29 mouse cellular contexts compared by ENCODE assay signal in the genomic region with DNA sequence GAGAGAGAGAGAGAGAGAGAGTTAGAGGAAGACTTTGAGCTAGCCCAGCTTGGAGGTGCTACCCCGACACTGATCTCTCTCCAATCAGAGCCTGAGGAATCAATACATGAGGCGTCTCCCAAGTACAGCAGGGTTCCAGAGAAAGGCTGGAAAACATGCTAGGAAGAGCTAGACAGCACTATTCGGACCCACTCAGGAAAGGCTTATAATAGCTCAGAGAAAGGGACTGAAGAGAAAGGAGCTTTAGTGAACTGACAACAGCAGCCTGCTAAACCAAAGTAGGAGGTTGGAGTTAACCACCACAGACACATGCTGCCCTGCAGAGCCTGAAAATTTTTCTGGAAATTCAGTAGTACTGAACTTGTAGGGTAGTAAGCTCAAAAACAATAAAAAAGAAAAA.
"Had no signal": no experiment of that assay in that cellular context is flagged by ENCODE, and none has a peak within 500 bp of the region (broad histone marks: within the 10 kb centered on the region; RNA-seq: fewer than 3 reads in every experiment).

No protein-coding gene starts in this region.

- H3K27ac ChIP-seq: embryonic facial prominence, embryonic 10.5 days; embryonic facial prominence, embryonic 12.5 days; embryonic facial prominence, embryonic 13.5 days; embryonic facial prominence, embryonic 15.5 days; forebrain, embryonic 10.5 days; forebrain, embryonic 12.5 days; forebrain, embryonic 13.5 days; forebrain, embryonic 15.5 days; gastrocnemius, adult 2 months; heart, adult 2 months; heart, embryonic 10.5 days had no signal

- DNase-seq: cerebellum, adult 8-10 months; cerebellum, adult 9-10 months; cerebellum, adult 9-11 months; cerebellum, postnatal 10 days; cerebellum, postnatal 14 days; cerebellum, postnatal 25 days; cerebellum, postnatal 36 days; embryo, embryonic 11 days; forebrain, postnatal 0 days; gastrocnemius, adult 2 months; gastrocnemius, postnatal 10 days; gastrocnemius, postnatal 14 days; gastrocnemius, postnatal 25 days; gastrocnemius, postnatal 36 days; heart, adult 11 months; heart, adult 18-20 months; heart, adult 2 months had no signal

- ATAC-seq: forebrain, embryonic 13.5 days; forebrain, embryonic 14.5 days; forebrain, embryonic 15.5 days; forebrain, embryonic 16.5 days; forebrain, postnatal 0 days had no signal

- H3K4me3 ChIP-seq: embryonic facial prominence, embryonic 10.5 days; embryonic facial prominence, embryonic 12.5 days; embryonic facial prominence, embryonic 13.5 days; embryonic facial prominence, embryonic 15.5 days; erythroblast, embryonic 14.5 days; forebrain, embryonic 10.5 days; forebrain, embryonic 12.5 days; forebrain, embryonic 13.5 days; forebrain, embryonic 15.5 days; gastrocnemius, adult 2 months; heart, adult 2 months; heart, embryonic 10.5 days had no signal

- H3K4me1 ChIP-seq: embryonic facial prominence, embryonic 10.5 days; embryonic facial prominence, embryonic 12.5 days; embryonic facial prominence, embryonic 13.5 days; embryonic facial prominence, embryonic 15.5 days; forebrain, embryonic 10.5 days; forebrain, embryonic 12.5 days; forebrain, embryonic 13.5 days; forebrain, embryonic 15.5 days; heart, embryonic 10.5 days had no signal

- H3K4me2 ChIP-seq: embryonic facial prominence, embryonic 12.5 days; embryonic facial prominence, embryonic 13.5 days; embryonic facial prominence, embryonic 15.5 days; forebrain, embryonic 12.5 days; forebrain, embryonic 13.5 days; forebrain, embryonic 15.5 days had no signal

- H3K27me3 ChIP-seq: embryonic facial prominence, embryonic 12.5 days; embryonic facial prominence, embryonic 13.5 days; embryonic facial prominence, embryonic 15.5 days; forebrain, embryonic 12.5 days; forebrain, embryonic 13.5 days; forebrain, embryonic 15.5 days had no signal

- H3K9me3 ChIP-seq: embryonic facial prominence, embryonic 10.5 days; embryonic facial prominence, embryonic 12.5 days; embryonic facial prominence, embryonic 13.5 days; embryonic facial prominence, embryonic 15.5 days; forebrain, embryonic 10.5 days; forebrain, embryonic 12.5 days; forebrain, embryonic 13.5 days; forebrain, embryonic 15.5 days; heart, embryonic 10.5 days had no signal

- H3K36me3 ChIP-seq: embryonic facial prominence, embryonic 10.5 days; embryonic facial prominence, embryonic 12.5 days; embryonic facial prominence, embryonic 13.5 days; embryonic facial prominence, embryonic 15.5 days; forebrain, embryonic 10.5 days; forebrain, embryonic 12.5 days; forebrain, embryonic 15.5 days; heart, embryonic 10.5 days had no signal

- H3K9ac ChIP-seq: embryonic facial prominence, embryonic 12.5 days; embryonic facial prominence, embryonic 13.5 days; embryonic facial prominence, embryonic 15.5 days; forebrain, embryonic 12.5 days; forebrain, embryonic 13.5 days; forebrain, embryonic 15.5 days; forebrain, postnatal 0 days had no signal
